Mouse (Mus musculus): ENCODE measurements around the gene Smad3. TPM values are rescaled to one million over a fixed set of nuclear protein-coding genes. Genes with fewer than 3 reads are reported as not detected.

Gene Smad3
- polyA plus RNA-seq, 1 experiment from 2014 or later: 21.7 TPM

GRCm38 (mm10) chr9:63740320-63740841 is 17.4 kb downstream of the Smad3 start:
- no peak overlapping the region for H3K27ac ChIP-seq (replicated peaks)
- H3K4me3 ChIP-seq: no peak overlapping the region
- H3K4me1 ChIP-seq: peaks cover 88% of the 10 kb centered on the region
- peaks cover 38% of the 10 kb centered on the region for H3K36me3 ChIP-seq
- H3K9me3 ChIP-seq (replicated peaks): no peaks in the 10 kb centered on the region
- DNase-seq (ENCODE audit: low spot score): no peak
- 86% methylated on average over 10 of the region's 10 CpGs for WGBS
- no peaks in the 10 kb centered on the region for H3K27me3 ChIP-seq (ENCODE audit: low read depth, poor library complexity, severe bottlenecking)

DNA sequence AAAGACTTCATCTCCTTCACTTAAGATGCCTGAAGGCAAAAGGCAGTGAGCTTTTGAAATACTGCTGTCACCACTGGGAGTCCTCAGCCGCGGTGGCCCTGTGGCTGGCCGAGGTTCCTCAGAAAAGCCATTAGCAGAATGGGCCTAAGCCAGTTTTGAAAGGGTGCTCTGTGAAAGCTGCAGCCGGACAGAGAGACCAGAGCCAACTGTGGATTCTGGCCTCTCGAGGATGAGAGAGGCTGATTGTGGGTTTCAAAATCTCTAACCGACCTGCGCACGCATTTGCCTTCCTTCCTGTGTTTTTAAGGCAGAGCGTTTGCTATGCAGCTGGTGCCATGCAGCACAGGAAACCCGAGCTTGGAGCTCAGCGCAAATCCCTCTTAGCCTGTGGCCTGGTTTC is 19.0 kb downstream of the Smad3 start:
- peaks cover 90% of the 10 kb centered on the region for H3K4me1 ChIP-seq
- peaks cover 35% of the 10 kb centered on the region for H3K36me3 ChIP-seq
- H3K27me3 ChIP-seq (ENCODE audit: low read depth, poor library complexity, severe bottlenecking): no peaks in the 10 kb centered on the region
- H3K27ac ChIP-seq (replicated peaks): 0 out of 2 replicates have a peak overlapping the region, but pooled peaks have one; percentile 9
- WGBS: 82% methylated on average over 11 of the region's 11 CpGs
- no peaks in the 10 kb centered on the region for H3K9me3 ChIP-seq (replicated peaks)
- H3K4me3 ChIP-seq: no peak overlapping the region
- no peak for DNase-seq (ENCODE audit: low spot score)

- 89% methylated on average over 12 of the region's 12 CpGs for WGBS
- no peaks in the 10 kb centered on the region for H3K27me3 ChIP-seq (ENCODE audit: low read depth, poor library complexity, severe bottlenecking)
- H3K27ac ChIP-seq (replicated peaks): 0 out of 2 replicates have a peak overlapping the region, but pooled peaks have one; percentile 9
- H3K36me3 ChIP-seq: peaks cover 35% of the 10 kb centered on the region
- no peak overlapping the region for H3K4me3 ChIP-seq
- DNase-seq (ENCODE audit: low spot score): no peak
- H3K4me1 ChIP-seq: peaks cover 89% of the 10 kb centered on the region
- no peaks in the 10 kb centered on the region for H3K9me3 ChIP-seq (replicated peaks)
Observed at GRCm38 (mm10) chr9:63738086-63738701, 19.6 kb downstream of the Smad3 start.

DNA sequence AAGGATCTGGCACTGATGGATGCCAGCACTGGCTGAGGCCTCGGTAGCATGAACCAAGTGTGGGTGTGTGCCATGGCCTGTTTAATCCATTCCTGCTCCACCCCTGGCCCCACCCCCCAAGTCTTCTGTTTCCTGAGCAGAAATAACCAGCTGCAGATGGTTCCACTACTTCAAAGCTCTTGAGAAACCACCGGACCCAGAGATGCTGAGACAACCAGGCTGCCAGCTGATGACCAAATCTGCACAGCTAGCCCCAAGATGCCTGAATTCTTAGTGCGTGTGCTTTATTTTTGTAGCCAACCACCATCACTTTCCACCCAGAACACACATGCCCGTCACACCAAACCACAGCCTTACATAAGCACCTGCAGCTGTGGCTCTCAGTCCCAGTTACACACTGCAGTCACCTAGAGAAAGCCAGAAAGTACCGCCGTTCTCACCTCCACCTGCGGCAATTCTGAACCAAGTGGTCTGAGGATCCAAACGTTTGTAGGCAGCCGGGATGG is 20.3 kb downstream of the Smad3 start:
- H3K4me3 ChIP-seq: no peak overlapping the region
- WGBS: 79% methylated on average over 9 of the region's 9 CpGs

DNA sequence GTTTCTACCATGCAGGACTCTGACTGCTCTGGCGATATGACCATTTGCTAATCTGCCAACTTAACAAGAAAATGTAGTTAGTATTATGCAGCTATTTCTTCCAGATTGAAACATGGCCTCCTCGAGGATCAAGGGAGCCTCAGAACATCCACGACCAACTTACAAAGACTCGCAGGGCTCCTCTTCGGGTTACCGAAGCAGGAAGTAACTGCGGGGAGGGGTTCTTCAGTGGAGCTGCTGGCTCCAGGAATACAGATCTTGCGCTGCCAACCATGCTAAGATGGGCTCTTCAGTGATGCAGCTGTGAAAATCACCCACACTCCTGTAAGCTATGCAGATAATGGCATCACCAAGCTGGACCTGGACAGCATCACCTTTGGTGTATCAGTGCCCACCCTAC is 23.5 kb downstream of the Smad3 start:
- Histone ChIP-seq H3K4me3 (no peak overlapping the region), H3K27ac (replicated peaks) (no peak overlapping the region), H3K9me3 (replicated peaks) (no peaks in the 10 kb centered on the region), H3K4me1 (peaks cover 77% of the 10 kb centered on the region), H3K27me3 (ENCODE audit: low read depth, poor library complexity, severe bottlenecking) (no peaks in the 10 kb centered on the region), H3K36me3 (peaks cover 20% of the 10 kb centered on the region)
- 88% methylated on average over 8 of the region's 8 CpGs for WGBS
- DNase-seq (ENCODE audit: low spot score): no peak

More for the DNA sequence above, 20.3 kb downstream of the Smad3 start:
- H3K9me3 ChIP-seq (replicated peaks): no peaks in the 10 kb centered on the region
- no peak for DNase-seq (ENCODE audit: low spot score)
- peaks cover 35% of the 10 kb centered on the region for H3K36me3 ChIP-seq
- H3K27me3 ChIP-seq (ENCODE audit: low read depth, poor library complexity, severe bottlenecking): no peaks in the 10 kb centered on the region
- peaks cover 89% of the 10 kb centered on the region for H3K4me1 ChIP-seq
- no peak overlapping the region for H3K27ac ChIP-seq (replicated peaks)

- no peak overlapping the region for H3K27ac ChIP-seq (replicated peaks)
Observed at GRCm38 (mm10) chr9:63732700-63733099, 25.1 kb downstream of the Smad3 start.

DNA sequence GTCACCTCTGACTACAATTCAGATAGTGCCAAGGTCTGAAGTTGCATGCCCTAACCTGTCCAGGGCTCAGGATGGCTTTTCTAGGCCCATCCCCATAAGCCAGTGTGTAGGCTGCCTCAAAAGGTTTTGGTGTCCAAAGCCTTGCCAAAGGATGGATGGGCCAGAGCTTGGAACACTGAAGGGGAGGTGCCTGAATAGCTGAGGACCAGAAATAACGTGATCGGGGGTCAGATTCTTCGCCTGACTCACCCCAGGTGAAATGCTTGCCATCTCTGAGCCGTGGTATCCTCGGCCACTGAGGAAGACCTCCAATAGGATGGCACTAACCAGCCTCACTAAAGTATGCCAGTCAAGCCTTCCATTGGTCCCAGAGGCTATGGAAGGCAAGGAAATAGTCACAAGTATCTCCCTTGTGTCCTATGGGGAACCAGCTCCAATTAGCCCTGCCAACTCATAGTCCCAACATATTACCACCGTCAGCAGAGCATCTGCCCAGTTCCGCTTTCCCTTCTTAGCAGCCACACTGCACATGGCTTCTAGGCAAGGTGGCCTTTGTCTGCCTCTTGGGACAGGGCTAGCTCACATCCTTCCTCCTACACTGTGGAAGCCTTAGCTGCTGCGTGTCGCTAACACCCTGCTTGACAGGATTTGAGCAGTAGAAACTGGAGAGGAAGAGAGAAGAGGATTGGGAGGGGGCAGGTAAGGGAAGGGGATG is 26.5 kb downstream of the Smad3 start:
- Histone ChIP-seq H3K9me3 (replicated peaks) (no peaks in the 10 kb centered on the region), H3K4me3 (no peak overlapping the region), H3K27me3 (ENCODE audit: low read depth, poor library complexity, severe bottlenecking) (no peaks in the 10 kb centered on the region), H3K4me1 (peaks cover 70% of the 10 kb centered on the region), H3K27ac (replicated peaks) (no peak overlapping the region), H3K36me3 (peaks cover 14% of the 10 kb centered on the region)
- DNase-seq (ENCODE audit: low spot score): no peak
- WGBS: 88% methylated on average over 9 of the region's 9 CpGs

More at GRCm38 (mm10) chr9:63732700-63733099, 25.1 kb downstream of the Smad3 start:
- no peaks in the 10 kb centered on the region for H3K9me3 ChIP-seq (replicated peaks)
- DNase-seq (ENCODE audit: low spot score): no peak
- peaks cover 71% of the 10 kb centered on the region for H3K4me1 ChIP-seq
- peaks cover 20% of the 10 kb centered on the region for H3K36me3 ChIP-seq
- H3K27me3 ChIP-seq (ENCODE audit: low read depth, poor library complexity, severe bottlenecking): no peaks in the 10 kb centered on the region
- H3K4me3 ChIP-seq: no peak overlapping the region
- 89% methylated on average over 7 of the region's 7 CpGs for WGBS

DNA sequence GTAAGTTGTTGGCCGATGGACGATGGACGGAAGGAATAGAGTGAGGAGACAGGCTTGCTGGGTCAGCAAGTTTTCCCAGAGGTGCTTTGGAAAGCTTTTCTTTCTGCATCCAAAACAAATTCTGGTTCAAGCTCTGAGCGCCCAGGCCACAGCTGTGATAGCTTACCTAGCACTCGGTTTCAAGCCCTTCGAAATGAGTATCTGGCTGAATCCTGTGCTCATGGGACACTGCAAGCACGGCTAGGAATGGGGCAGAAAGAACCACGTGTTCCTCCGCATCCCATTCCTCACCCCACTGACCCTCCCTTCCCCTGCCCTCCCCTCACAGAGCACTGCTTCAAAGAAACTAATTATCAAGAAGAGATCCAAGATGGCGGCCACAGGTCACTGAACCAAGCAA is 28.8 kb downstream of the Smad3 start:
- Histone ChIP-seq H3K27me3 (ENCODE audit: low read depth, poor library complexity, severe bottlenecking) (no peaks in the 10 kb centered on the region), H3K4me3 (no peak overlapping the region), H3K4me1 (peaks cover 55% of the 10 kb centered on the region), H3K9me3 (replicated peaks) (no peaks in the 10 kb centered on the region), H3K27ac (replicated peaks) (no peak overlapping the region), H3K36me3 (peaks cover 26% of the 10 kb centered on the region)
- DNase-seq (ENCODE audit: low spot score): no peak
- WGBS: 87% methylated on average over 10 of the region's 10 CpGs

- H3K27me3 ChIP-seq (ENCODE audit: low read depth, poor library complexity, severe bottlenecking): no peaks in the 10 kb centered on the region
- H3K4me1 ChIP-seq: peaks cover 45% of the 10 kb centered on the region
- no peaks in the 10 kb centered on the region for H3K9me3 ChIP-seq (replicated peaks)
- no peak overlapping the region for H3K4me3 ChIP-seq
- DNase-seq (ENCODE audit: low spot score): no peak
- H3K36me3 ChIP-seq: peaks cover 27% of the 10 kb centered on the region
- H3K27ac ChIP-seq (replicated peaks): no peak overlapping the region
- WGBS: 89% methylated on average over 6 of the region's 6 CpGs
Observed at GRCm38 (mm10) chr9:63727070-63727469, 30.7 kb downstream of the Smad3 start.

GRCm38 (mm10) chr9:63726088-63727010 is 31.4 kb downstream of the Smad3 start:
- H3K36me3 ChIP-seq: peaks cover 27% of the 10 kb centered on the region
- H3K4me3 ChIP-seq: no peak overlapping the region
- H3K4me1 ChIP-seq: peaks cover 41% of the 10 kb centered on the region
- peak overlapping the region; percentile 7; the same call in 1 of the 2 replicates for H3K27ac ChIP-seq (replicated peaks)
- H3K27me3 ChIP-seq (ENCODE audit: low read depth, poor library complexity, severe bottlenecking): no peaks in the 10 kb centered on the region
- H3K9me3 ChIP-seq (replicated peaks): no peaks in the 10 kb centered on the region
- 74% methylated on average over 13 of the region's 13 CpGs for WGBS
- no peak for DNase-seq (ENCODE audit: low spot score)

DNA sequence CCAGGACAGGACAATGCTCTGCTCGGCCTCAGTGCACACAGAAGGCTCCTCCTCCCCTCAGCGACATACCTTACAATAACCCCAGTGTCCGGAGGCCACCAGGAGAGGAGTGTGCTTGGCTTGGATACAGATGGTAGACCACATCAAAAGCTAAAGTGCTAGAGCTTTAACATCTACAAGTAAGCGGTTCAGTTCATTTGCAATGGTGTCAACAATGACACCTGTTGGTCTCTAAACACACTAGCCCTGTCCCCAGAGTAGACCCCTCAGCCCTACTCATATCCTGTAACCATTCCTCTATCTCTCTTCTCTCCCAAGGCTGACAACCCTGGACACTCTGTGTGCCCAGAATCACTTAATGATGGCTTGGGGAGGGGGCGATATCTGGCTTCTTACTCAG is 33.0 kb downstream of the Smad3 start:
- DNase-seq (ENCODE audit: low spot score): no peak
- peaks cover 44% of the 10 kb centered on the region for H3K4me1 ChIP-seq
- 91% methylated on average over 5 of the region's 5 CpGs for WGBS

DNA sequence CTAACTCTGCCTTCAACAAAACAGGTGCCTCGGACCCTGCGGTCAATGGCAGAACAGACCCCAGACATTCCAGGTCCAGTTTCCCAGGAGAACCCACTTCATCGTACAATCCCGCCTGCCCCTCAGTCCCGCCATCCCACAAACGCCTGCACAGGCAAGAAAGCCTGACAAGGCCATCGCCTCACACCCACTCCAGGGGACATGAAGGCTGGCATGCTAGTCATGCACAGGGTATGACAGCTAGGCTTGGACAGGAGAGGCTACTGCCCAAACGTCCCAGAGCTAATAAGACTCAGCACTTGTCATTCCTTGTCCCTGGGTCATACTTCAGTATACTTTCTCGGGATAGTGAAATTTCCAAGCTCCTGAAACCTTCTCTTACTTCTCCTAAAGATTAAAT is 34.9 kb downstream of the Smad3 start:
- Histone ChIP-seq H3K9me3 (replicated peaks) (no peaks in the 10 kb centered on the region), H3K4me1 (peaks cover 38% of the 10 kb centered on the region), H3K4me3 (no peak overlapping the region), H3K27ac (replicated peaks) (no peak overlapping the region), H3K36me3 (peaks cover 39% of the 10 kb centered on the region), H3K27me3 (ENCODE audit: low read depth, poor library complexity, severe bottlenecking) (no peaks in the 10 kb centered on the region)
- no peak for DNase-seq (ENCODE audit: low spot score)
- WGBS: 86% methylated on average over 9 of the region's 9 CpGs

More for the DNA sequence above, 33.0 kb downstream of the Smad3 start:
- no peaks in the 10 kb centered on the region for H3K27me3 ChIP-seq (ENCODE audit: low read depth, poor library complexity, severe bottlenecking)
- H3K9me3 ChIP-seq (replicated peaks): no peaks in the 10 kb centered on the region
- no peak overlapping the region for H3K4me3 ChIP-seq
- H3K36me3 ChIP-seq: peaks cover 37% of the 10 kb centered on the region
- no peak overlapping the region for H3K27ac ChIP-seq (replicated peaks)
